Mouse (Mus musculus): ENCODE data around the gene Nrxn3. TPM values are rescaled to one million over a fixed set of nuclear protein-coding genes. Genes with fewer than 3 reads are reported as not detected.

Gene Nrxn3
- total RNA-seq, 2 experiments from 2014 or later, result 185 to 191 TPM

- intact Hi-C loops (cut with DNase I), result loop anchor here (5.0 kb wide), 1 partner anchor 44 kb away; no protein-coding TSS in a partner anchor
- DNase-seq (ENCODE audit: extremely low spot score in 1 of 2, low spot score in 2 of 2), result no peak
Measured at GRCm38 (mm10) chr12:89376600-89376999, 653.9 kb downstream of the Nrxn3 start.

- peak; percentile 50 to 66 for DNase-seq (ENCODE audit: extremely low spot score in 1 of 2, low spot score in 2 of 2)
- intact Hi-C loops (cut with DNase I), result loop anchor here (5.0 kb wide), 1 partner anchor 45 kb away; no protein-coding TSS in a partner anchor
Measured at GRCm38 (mm10) chr12:89377051-89377643, 654.5 kb downstream of the Nrxn3 start.

- intact Hi-C loops (cut with DNase I), result loop anchor here (5.0 kb wide), 1 partner anchor 45 kb away; no protein-coding TSS in a partner anchor
- DNase-seq (ENCODE audit: extremely low spot score in 1 of 2, low spot score in 2 of 2), result no peak
Measured at GRCm38 (mm10) chr12:89377687-89378086, 655.0 kb downstream of the Nrxn3 start.

- intact Hi-C loops (cut with DNase I), result loop anchor here (10.0 kb wide), 1 partner anchor 278 kb away; no protein-coding TSS in a partner anchor
Measured at GRCm38 (mm10) chr12:89383254-89383653, 660.6 kb downstream of the Nrxn3 start.

GRCm38 (mm10) chr12:89395121-89395792, 672.6 kb downstream of the Nrxn3 start:
- intact Hi-C loops (cut with DNase I), result no loop called here
- peak in 1 of 2 experiments; percentile 48 for DNase-seq (ENCODE audit: extremely low spot score in 1 of 2, low spot score in 2 of 2)

More at GRCm38 (mm10) chr12:89383254-89383653, 660.6 kb downstream of the Nrxn3 start:
- DNase-seq (ENCODE audit: extremely low spot score in 1 of 2, low spot score in 2 of 2), result peak in 1 of 2 experiments; percentile 17

GRCm38 (mm10) chr12:89436519-89436918, 713.8 kb downstream of the Nrxn3 start:
- DNase-seq (ENCODE audit: extremely low spot score in 1 of 2, low spot score in 2 of 2), result no peak
- intact Hi-C loops (cut with DNase I), result no loop called here

GRCm38 (mm10) chr12:89442323-89443038, 719.8 kb downstream of the Nrxn3 start:
- intact Hi-C loops (cut with DNase I), result no loop called here
- DNase-seq (ENCODE audit: extremely low spot score in 1 of 2, low spot score in 2 of 2), result no peak

GRCm38 (mm10) chr12:89450667-89451298, 728.1 kb downstream of the Nrxn3 start:
- intact Hi-C loops (cut with DNase I), result no loop called here
- peak; percentile 43 to 79 for DNase-seq (ENCODE audit: extremely low spot score in 1 of 2, low spot score in 2 of 2)

GRCm38 (mm10) chr12:89470226-89470625, 747.5 kb downstream of the Nrxn3 start:
- DNase-seq (ENCODE audit: extremely low spot score in 1 of 2, low spot score in 2 of 2), result no peak
- intact Hi-C loops (cut with DNase I), result no loop called here

- DNase-seq (ENCODE audit: extremely low spot score in 1 of 2, low spot score in 2 of 2), result no peak
- intact Hi-C loops (cut with DNase I), result no loop called here
Measured at GRCm38 (mm10) chr12:89471289-89471688, 748.6 kb downstream of the Nrxn3 start.

- DNase-seq (ENCODE audit: extremely low spot score in 1 of 2, low spot score in 2 of 2), result peak in 1 of 2 experiments; percentile 23
- intact Hi-C loops (cut with DNase I), result no loop called here
Measured at GRCm38 (mm10) chr12:89471874-89472273, 749.2 kb downstream of the Nrxn3 start.

GRCm38 (mm10) chr12:89479096-89479495, 756.4 kb downstream of the Nrxn3 start:
- intact Hi-C loops (cut with DNase I), result no loop called here
- DNase-seq (ENCODE audit: extremely low spot score in 1 of 2, low spot score in 2 of 2), result peak in 1 of 2 experiments; percentile 59

- no peak for DNase-seq (ENCODE audit: extremely low spot score in 1 of 2, low spot score in 2 of 2)
- intact Hi-C loops (cut with DNase I), result no loop called here
Measured at GRCm38 (mm10) chr12:89482223-89482622, 759.5 kb downstream of the Nrxn3 start.

- intact Hi-C loops (cut with DNase I), result loop anchor here (10.0 kb wide), 1 partner anchor 1811 kb away; no protein-coding TSS in a partner anchor
- no peak for DNase-seq (ENCODE audit: extremely low spot score in 1 of 2, low spot score in 2 of 2)
Measured at GRCm38 (mm10) chr12:89504026-89504425, 781.4 kb downstream of the Nrxn3 start.

GRCm38 (mm10) chr12:89505121-89505764, 782.6 kb downstream of the Nrxn3 start:
- intact Hi-C loops (cut with DNase I), result loop anchor here (10.0 kb wide), 1 partner anchor 1810 kb away; no protein-coding TSS in a partner anchor

GRCm38 (mm10) chr12:89508970-89509369, 786.3 kb downstream of the Nrxn3 start:
- intact Hi-C loops (cut with DNase I), result loop anchor here (10.0 kb wide), 1 partner anchor 1806 kb away; no protein-coding TSS in a partner anchor
- no peak for DNase-seq (ENCODE audit: extremely low spot score in 1 of 2, low spot score in 2 of 2)

More at GRCm38 (mm10) chr12:89505121-89505764, 782.6 kb downstream of the Nrxn3 start:
- DNase-seq (ENCODE audit: extremely low spot score in 1 of 2, low spot score in 2 of 2), result peak; percentile 42 to 65

- intact Hi-C loops (cut with DNase I), result no loop called here
- DNase-seq (ENCODE audit: extremely low spot score in 1 of 2, low spot score in 2 of 2), result peak; percentile 33 to 53
Measured at GRCm38 (mm10) chr12:89513759-89514158, 791.1 kb downstream of the Nrxn3 start.

- intact Hi-C loops (cut with DNase I), result no loop called here
- no peak for DNase-seq (ENCODE audit: extremely low spot score in 1 of 2, low spot score in 2 of 2)
Measured at GRCm38 (mm10) chr12:89516046-89516445, 793.4 kb downstream of the Nrxn3 start.
